Mouse (Mus musculus): ENCODE measurements around the gene Ythdf2. TPM values are rescaled to one million over a fixed set of nuclear protein-coding genes. Genes with fewer than 3 reads are reported as not detected.
A peak's percentile ranks its signal among the peaks of the same experiment; 100 is the strongest.

Ythdf2 gene
- polyA plus RNA-seq (2015; fragmentation: Nextera tagmentation; extraction: Ambion mirVana): 126 and 127 TPM in 2 replicates

- H3K9me3 ChIP-seq: no peaks in the 10 kb centered on the region
- peak within 1 kb of the TSS; percentile 72 for H3K4me3 ChIP-seq
- peak within 1 kb of the TSS; percentile 99 for H3K9ac ChIP-seq
- ATAC-seq (ENCODE audit: low FRiP score, low read depth): peak; percentile 97
- H3K36me3 ChIP-seq: peaks cover 22% of the 10 kb centered on the region
- peak within 1 kb of the TSS; percentile 93 for H3K4me2 ChIP-seq (replicated peaks)
- WGBS: 2% methylated on average over 65 of the region's 78 CpGs
- H3K4me1 ChIP-seq: peaks cover 26% of the 10 kb centered on the region
- H3K27me3 ChIP-seq: no peaks in the 10 kb centered on the region
- peak within 1 kb of the TSS; percentile 94 for H3K27ac ChIP-seq
Measured at GRCm38 (mm10) chr4:132211953-132212734, at the start of gene Ythdf2. Ythdf2 (minus strand) TSS chr4:132212303.

GRCm38 (mm10) chr4:132260404-132261379 is 48.6 kb upstream of the Ythdf2 start:
- Histone ChIP-seq H3K4me2 (replicated peaks) (peak overlapping the region; percentile 79), H3K9me3 (no peaks in the 10 kb centered on the region), H3K27ac (peak overlapping the region; percentile 95), H3K9ac (peak overlapping the region; percentile 93), H3K27me3 (no peaks in the 10 kb centered on the region), H3K36me3 (peaks cover 3% of the 10 kb centered on the region; the same call in 1 of the 2 replicates), H3K4me3 (peak overlapping the region; percentile 77), H3K4me1 (peaks cover 14% of the 10 kb centered on the region)
- ATAC-seq (ENCODE audit: low FRiP score, low read depth): peak; percentile 88
- WGBS: 2% methylated on average over 37 of the region's 64 CpGs

GRCm38 (mm10) chr4:132259248-132259647 is 47.1 kb upstream of the Ythdf2 start:
- 74% methylated on average over 4 of the region's 4 CpGs for WGBS
- H3K9ac ChIP-seq: 0 out of 2 replicates have a peak overlapping the region, but pooled peaks have one; percentile 93
- H3K4me3 ChIP-seq: peak overlapping the region; percentile 77; the same call in 1 of the 2 replicates

GRCm38 (mm10) chr4:132256384-132256783 is 44.3 kb upstream of the Ythdf2 start:
- H3K4me1 ChIP-seq: peaks cover 14% of the 10 kb centered on the region
- H3K4me2 ChIP-seq (replicated peaks): no peak overlapping the region
- WGBS: 95% methylated on average over 3 of the region's 3 CpGs
- H3K9me3 ChIP-seq: no peaks in the 10 kb centered on the region
- no peak overlapping the region for H3K27ac ChIP-seq
- H3K4me3 ChIP-seq: no peak overlapping the region
- no peak overlapping the region for H3K9ac ChIP-seq
- H3K36me3 ChIP-seq: peaks cover 12% of the 10 kb centered on the region
- no peak for ATAC-seq (ENCODE audit: low FRiP score, low read depth)
- no peaks in the 10 kb centered on the region for H3K27me3 ChIP-seq

More at GRCm38 (mm10) chr4:132259248-132259647, 47.1 kb upstream of the Ythdf2 start:
- H3K27ac ChIP-seq: no peak overlapping the region
- H3K27me3 ChIP-seq: no peaks in the 10 kb centered on the region
- ATAC-seq (ENCODE audit: low FRiP score, low read depth): no peak
- H3K4me1 ChIP-seq: peaks cover 14% of the 10 kb centered on the region
- H3K36me3 ChIP-seq: peaks cover 3% of the 10 kb centered on the region; the same call in 1 of the 2 replicates
- peak overlapping the region; percentile 79 for H3K4me2 ChIP-seq (replicated peaks)
- H3K9me3 ChIP-seq: no peaks in the 10 kb centered on the region

- ATAC-seq (ENCODE audit: low FRiP score, low read depth): no peak
- Histone ChIP-seq H3K36me3 (peaks cover 26% of the 10 kb centered on the region), H3K27ac (no peak overlapping the region), H3K27me3 (no peaks in the 10 kb centered on the region), H3K4me3 (no peak overlapping the region), H3K4me2 (replicated peaks) (no peak overlapping the region), H3K9ac (no peak overlapping the region), H3K9me3 (no peaks in the 10 kb centered on the region), H3K4me1 (peaks cover 10% of the 10 kb centered on the region)
- 76% methylated on average over 3 of the region's 3 CpGs for WGBS
Measured at GRCm38 (mm10) chr4:132254986-132255385, 42.9 kb upstream of the Ythdf2 start.

- Histone ChIP-seq H3K4me1 (no peaks in the 10 kb centered on the region), H3K4me3 (no peak overlapping the region), H3K27ac (no peak overlapping the region), H3K9me3 (no peaks in the 10 kb centered on the region), H3K9ac (no peak overlapping the region), H3K27me3 (no peaks in the 10 kb centered on the region), H3K36me3 (peaks cover 38% of the 10 kb centered on the region), H3K4me2 (replicated peaks) (no peak overlapping the region)
- 81% methylated on average over 2 of the region's 2 CpGs for WGBS
- no peak for ATAC-seq (ENCODE audit: low FRiP score, low read depth)
Measured at GRCm38 (mm10) chr4:132253622-132254021, 41.5 kb upstream of the Ythdf2 start.

- Histone ChIP-seq H3K27me3 (no peaks in the 10 kb centered on the region), H3K9ac (no peak overlapping the region), H3K4me2 (replicated peaks) (no peak overlapping the region), H3K36me3 (peaks cover 43% of the 10 kb centered on the region), H3K27ac (no peak overlapping the region), H3K4me3 (no peak overlapping the region), H3K9me3 (no peaks in the 10 kb centered on the region), H3K4me1 (no peaks in the 10 kb centered on the region)
- ATAC-seq (ENCODE audit: low FRiP score, low read depth): no peak
- 91% methylated on average over 8 of the region's 8 CpGs for WGBS
Measured at GRCm38 (mm10) chr4:132253128-132253527, 41.0 kb upstream of the Ythdf2 start.

- H3K27me3 ChIP-seq: no peaks in the 10 kb centered on the region
- no peak overlapping the region for H3K27ac ChIP-seq
- H3K4me3 ChIP-seq: no peak overlapping the region
- ATAC-seq (ENCODE audit: low FRiP score, low read depth): no peak
- no peaks in the 10 kb centered on the region for H3K9me3 ChIP-seq
- no peaks in the 10 kb centered on the region for H3K4me1 ChIP-seq
- 94% methylated on average over 9 of the region's 9 CpGs for WGBS
- no peak overlapping the region for H3K4me2 ChIP-seq (replicated peaks)
- H3K9ac ChIP-seq: no peak overlapping the region
- H3K36me3 ChIP-seq: peaks cover 53% of the 10 kb centered on the region
Measured at GRCm38 (mm10) chr4:132251596-132251995, 39.5 kb upstream of the Ythdf2 start.

- Histone ChIP-seq H3K4me1 (no peaks in the 10 kb centered on the region), H3K27ac (no peak overlapping the region), H3K9ac (no peak overlapping the region), H3K4me2 (replicated peaks) (no peak overlapping the region), H3K36me3 (peaks cover 84% of the 10 kb centered on the region), H3K9me3 (no peaks in the 10 kb centered on the region), H3K4me3 (no peak overlapping the region), H3K27me3 (no peaks in the 10 kb centered on the region)
- ATAC-seq (ENCODE audit: low FRiP score, low read depth): no peak
- WGBS: 83% methylated on average over 5 of the region's 5 CpGs
Measured at GRCm38 (mm10) chr4:132247451-132247997, 35.4 kb upstream of the Ythdf2 start.

GRCm38 (mm10) chr4:132245643-132246042 is 33.5 kb upstream of the Ythdf2 start:
- H3K9me3 ChIP-seq: no peaks in the 10 kb centered on the region
- 95% methylated on average over 3 of the region's 3 CpGs for WGBS
- H3K36me3 ChIP-seq: peaks cover 84% of the 10 kb centered on the region
- H3K27me3 ChIP-seq: no peaks in the 10 kb centered on the region
- no peak overlapping the region for H3K27ac ChIP-seq
- H3K4me2 ChIP-seq (replicated peaks): no peak overlapping the region
- ATAC-seq (ENCODE audit: low FRiP score, low read depth): no peak
- H3K4me1 ChIP-seq: no peaks in the 10 kb centered on the region
- no peak overlapping the region for H3K4me3 ChIP-seq
- H3K9ac ChIP-seq: no peak overlapping the region

GRCm38 (mm10) chr4:132241208-132241607 is 29.1 kb upstream of the Ythdf2 start:
- Histone ChIP-seq H3K9ac (no peak overlapping the region), H3K9me3 (no peaks in the 10 kb centered on the region), H3K27me3 (no peaks in the 10 kb centered on the region), H3K4me2 (replicated peaks) (no peak overlapping the region), H3K4me3 (no peak overlapping the region), H3K4me1 (no peaks in the 10 kb centered on the region), H3K36me3 (peaks cover 86% of the 10 kb centered on the region), H3K27ac (no peak overlapping the region)
- no peak for ATAC-seq (ENCODE audit: low FRiP score, low read depth)
- WGBS: 93% methylated on average over 3 of the region's 3 CpGs

Measured in limb, embryonic 13.5 days (tissue).